Mouse (Mus musculus) activated CD4-positive, CD25-positive, alpha-beta regulatory T cell, adult 4 months (primary cell): ENCODE measurements around the gene Wdr31. TPM values are rescaled to one million over a fixed set of nuclear protein-coding genes. Genes with fewer than 3 reads are reported as not detected.
"Not testable (repeated sequence)": the region's sequence is repeated elsewhere in the genome, so short reads cannot be mapped to it uniquely, and the experiment has no call there.

Experiments
- ATAC-seq: one replicate; pipeline ENCODE4 v1.8.0; 2017
- polyA plus RNA-seq, 2 experiments: library from polyadenylated mRNA; unstranded; fragments of 100-300 nt; shearing (Covaris generic); gene quantifications; one replicate each; pipeline ENCODE4 v1.2.1; 2017

The Wdr31 gene
- polyA plus RNA-seq, 2 experiments from 2014 or later: 0.33 TPM; not detected in 1

DNA sequence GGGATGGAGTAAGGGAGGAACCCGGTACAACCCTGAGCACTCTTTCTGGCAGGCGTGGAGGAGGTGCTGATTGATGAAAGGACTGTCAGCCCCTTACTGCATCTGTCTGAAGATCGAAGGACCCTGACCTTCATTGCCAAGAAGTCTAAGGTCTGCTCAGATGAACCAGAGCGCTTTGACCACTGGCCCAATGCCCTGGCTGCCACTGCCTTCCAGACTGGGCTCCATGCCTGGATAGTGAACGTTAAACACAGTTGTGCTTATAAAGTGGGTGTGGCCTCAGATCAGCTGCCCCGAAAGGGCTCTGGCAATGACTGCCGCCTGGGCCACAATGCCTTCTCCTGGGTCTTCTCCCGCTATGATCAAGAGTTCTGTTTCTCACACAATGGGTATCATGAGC lies 25.2 kb upstream of the Wdr31 start:
- no peak for ATAC-seq

DNA sequence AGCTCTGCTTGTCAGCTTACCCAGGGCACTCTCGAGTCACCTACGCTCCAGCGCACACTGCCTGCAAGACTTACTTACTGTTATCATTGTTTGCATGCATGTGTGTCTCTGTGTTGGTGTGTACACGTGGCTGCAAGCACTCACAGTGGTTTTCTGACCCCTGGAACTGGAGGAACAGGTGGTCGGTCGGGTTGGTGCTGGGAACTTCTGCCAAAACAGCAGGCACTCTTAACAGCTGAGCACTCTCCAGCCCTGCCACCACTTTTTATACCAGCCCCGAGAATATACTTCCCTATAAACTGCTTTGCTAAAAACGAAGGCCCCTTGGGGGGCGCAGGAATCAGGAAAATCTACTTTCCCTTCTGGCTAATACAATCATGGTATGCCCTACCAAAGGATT lies 23.5 kb upstream of the Wdr31 start:
- no peak for ATAC-seq

DNA sequence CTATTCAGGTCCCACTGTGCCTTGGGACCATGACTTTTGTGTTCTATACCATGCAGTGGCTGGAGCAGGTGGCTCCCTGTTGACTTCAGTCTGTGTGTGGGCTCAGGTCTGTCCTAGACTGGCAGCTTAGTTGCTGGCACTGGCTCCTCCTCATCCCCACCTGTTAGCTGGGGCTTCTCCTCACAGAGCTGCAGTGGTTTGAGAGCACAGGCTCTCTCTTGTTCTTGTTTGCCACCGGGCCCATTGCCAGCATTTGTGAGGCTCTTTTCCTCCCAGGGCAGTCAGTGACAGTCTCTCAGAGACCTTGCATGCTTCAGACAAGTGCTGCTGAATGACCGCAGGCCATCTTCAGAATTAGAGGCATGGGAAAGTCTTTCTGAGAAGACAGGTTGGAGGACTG lies 22.0 kb upstream of the Wdr31 start:
- ATAC-seq: no peak

DNA sequence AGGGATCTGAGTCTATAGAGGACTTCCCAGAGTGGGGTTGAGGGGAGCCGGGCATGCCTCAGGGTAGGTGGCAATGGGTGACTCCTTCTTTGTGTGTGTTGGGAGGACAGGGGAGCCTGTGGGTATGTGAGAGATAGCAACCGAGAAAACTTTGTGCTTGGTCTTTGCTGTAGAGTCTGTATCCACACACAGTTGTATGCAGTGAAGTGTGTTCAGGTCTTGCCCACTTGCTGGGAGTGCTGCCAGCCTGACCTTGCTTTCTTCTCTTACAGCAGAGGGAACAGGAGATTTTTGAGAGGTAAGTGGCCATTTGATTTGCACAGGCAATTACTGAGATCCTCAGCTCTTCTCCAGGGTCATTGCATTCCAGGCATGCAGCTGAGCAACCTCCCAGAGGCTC lies 17.2 kb upstream of the Wdr31 start:
- no peak for ATAC-seq

DNA sequence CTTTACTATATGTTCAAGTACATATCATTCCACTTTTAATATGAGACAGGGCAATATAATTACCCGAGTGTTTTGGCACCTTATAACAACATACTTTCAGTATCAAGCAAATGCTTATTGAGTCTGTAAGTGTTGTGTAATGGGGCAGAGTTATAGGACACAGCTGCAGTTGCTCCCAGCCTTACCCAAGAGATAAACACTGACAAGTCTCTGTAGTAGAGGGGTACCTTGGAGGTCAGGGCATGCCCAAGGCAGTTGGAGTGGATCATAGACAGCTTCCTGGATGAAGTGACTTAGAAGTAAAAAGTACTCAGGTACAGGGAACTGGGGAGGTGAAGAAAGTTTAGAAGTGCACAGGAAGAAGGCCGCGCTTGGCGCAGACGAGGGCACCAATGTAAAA lies 16.5 kb upstream of the Wdr31 start:
- ATAC-seq: no peak

DNA sequence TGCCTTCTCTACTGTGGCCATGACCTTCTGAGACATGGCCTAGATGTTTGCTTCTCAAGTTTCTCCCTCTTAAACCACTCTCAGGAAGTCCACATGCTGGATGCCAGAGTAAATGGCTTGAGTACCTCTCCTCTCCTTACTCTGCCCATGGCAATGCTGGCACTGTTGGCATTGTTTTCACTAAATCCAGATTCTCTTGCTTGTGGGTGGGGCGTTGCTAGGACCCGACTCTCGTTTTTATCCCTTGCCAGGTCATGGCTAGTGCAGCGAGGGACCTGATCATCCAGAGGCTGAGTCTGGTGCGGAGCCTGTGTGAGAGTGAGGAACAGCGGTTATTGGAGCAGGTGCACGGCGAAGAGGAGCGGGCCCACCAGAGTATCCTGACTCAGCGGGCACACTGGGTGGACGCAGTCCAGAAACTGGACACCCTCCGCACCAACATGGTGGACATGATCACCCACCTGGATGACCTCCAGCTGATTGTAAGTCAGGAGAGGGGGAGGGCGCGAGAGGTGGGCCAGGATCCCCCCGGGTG lies 15.5 kb upstream of the Wdr31 start:
- no peak for ATAC-seq

DNA sequence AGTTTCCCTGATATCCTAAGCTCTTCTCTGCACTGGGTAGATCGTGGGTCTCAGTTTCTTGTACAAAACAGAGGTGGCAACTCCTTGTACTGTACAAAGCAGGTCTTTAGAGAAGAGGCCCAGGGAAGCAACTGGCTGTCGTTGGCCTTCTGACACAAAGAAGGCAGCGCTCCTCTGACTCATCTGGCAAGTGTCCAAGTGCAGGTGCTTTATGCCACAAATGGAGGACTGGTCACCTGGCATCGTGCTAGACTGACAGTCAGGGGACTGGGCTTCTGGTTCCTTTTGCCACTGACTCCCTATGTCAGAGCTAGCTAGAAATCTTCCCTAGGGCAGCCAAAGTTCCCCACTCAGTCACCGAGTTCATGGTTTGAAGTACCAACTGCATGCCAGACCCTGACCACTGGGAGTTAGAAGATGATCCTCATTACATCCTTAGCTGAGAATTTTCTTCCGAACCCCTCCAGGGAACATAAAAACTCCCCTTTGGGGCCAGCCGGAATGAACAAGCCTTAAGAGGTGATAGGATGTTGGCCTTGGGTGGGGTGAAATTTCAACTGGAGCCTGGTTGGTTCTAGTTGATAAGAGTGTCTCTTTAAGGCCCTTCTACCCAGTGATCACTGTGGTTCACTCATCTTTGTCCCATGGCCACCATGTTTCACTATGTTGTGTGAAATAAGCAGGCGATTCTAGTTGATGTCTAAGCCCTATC lies 14.9 kb upstream of the Wdr31 start:
- ATAC-seq: no peak

DNA sequence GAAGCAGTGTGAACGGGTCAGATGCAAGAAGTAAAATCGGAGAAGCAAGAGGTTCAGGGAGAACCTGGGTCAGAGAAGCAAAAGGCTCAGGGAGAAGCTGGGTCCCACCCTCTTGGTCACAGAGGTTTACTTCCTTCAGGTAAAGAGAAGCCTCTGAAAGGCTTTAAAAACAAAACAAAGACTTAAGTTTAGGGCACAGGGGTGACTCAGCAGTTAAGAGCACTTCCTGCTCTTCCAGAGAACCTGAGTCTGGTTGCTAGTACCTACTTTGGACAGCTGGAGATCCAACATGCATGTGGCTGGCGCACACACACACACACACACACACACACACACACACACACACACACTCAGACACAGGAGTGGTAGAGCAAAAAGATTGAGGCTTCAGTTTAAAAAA lies 14.2 kb upstream of the Wdr31 start:
- ATAC-seq: no peak

DNA sequence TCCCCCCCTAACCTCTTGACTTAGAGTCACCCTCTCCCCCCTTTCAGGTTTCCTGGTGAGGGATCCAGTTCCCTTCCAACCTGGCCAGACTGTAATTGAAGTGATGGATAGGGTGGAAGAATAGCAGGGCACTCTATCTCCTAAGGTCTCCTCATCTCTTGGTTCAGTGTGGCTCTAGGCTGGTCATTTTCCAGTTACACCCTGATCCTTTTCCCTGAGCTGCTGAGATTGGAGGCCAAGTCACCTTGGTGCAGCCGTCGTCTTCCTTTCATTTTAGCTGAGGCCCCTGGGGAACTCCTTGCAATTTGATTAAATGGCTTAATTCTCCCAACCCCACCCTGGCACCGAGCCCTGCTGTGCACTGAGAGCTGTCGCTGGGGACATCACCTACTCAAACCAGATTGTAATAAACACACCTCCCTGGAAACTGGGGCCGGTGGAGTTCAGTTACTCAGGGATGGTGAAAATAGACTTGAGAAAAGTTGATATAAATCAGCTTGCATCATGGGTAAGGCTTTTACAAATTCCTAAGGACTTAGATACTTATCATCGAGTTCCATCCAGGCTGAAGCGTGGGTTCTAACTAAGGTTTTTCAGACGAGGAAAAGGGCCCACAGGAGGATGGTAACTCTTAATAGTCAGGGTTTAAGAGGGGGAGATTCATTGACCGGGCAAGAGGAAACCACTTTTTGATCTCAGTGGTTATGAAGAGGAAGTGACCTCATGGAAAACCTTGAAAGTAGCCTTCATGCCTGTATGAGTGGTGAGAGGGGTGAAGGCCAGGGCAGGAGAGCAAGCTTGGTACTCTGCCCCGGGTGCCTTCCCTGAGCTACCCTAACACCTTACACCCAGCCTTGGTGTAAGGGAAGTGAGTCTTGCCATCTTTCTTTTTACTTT lies 10.3 kb upstream of the Wdr31 start:
- peak; percentile 67 for ATAC-seq

DNA sequence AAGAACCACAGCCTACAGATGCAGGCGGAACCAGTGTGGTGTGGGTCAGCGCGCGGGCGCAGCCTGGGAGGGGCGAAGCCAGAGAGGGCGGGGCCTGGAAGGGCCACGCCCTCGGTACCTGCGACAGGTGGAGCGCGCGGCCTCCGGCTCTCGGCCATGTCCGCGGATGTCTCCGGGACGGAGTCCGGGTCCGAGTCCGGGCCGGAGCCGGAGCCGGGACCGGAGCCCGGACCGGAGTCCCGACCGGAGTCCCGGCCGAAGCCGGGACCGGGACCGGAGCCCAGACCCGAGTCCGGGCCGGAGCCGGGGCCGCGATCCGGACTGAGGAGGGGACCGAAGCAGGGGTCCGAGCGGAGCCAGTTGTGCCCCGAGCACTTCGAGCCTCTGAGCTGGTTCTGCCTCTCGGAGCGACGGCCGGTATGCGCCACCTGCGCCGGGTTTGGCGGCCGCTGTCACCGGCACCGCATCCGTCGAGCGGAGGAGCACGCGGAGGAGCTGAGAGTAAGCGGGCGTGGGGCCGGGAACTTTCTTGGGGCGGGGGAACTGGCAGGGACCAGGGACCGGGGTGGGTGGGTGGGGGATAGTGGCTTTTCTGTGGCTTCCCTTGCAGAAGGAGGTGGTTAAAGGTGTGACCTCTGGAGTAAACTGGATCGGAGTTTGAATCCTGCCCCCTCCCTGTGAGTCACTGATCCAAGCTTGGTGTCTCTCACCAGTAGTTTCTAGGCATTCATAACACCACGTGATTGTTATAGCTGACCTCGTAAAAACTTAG lies 9.4 kb upstream of the Wdr31 start, which contains the start of gene Bspry:
Bspry (plus strand) TSS at position 117 of the 772 bp plus-strand sequence.
- peak; percentile 58 for ATAC-seq

DNA sequence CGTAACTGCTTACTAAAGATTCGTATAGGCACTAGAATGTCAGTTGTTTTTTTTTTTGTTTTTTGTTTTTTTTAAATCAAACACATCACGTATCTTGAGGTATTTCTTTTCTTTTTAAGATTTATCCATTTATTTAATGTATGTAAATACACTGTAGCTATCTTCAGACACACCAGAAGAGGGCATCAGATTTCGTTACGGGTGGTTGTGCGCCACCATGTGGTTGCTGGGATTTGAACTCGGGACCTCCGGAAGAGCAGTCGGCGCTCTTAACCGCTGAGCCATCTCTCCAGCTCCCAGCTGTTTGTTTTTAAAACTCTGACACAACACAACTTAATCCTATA lies 8.9 kb upstream of the Wdr31 start:
- ATAC-seq: not testable (repeated sequence)

DNA sequence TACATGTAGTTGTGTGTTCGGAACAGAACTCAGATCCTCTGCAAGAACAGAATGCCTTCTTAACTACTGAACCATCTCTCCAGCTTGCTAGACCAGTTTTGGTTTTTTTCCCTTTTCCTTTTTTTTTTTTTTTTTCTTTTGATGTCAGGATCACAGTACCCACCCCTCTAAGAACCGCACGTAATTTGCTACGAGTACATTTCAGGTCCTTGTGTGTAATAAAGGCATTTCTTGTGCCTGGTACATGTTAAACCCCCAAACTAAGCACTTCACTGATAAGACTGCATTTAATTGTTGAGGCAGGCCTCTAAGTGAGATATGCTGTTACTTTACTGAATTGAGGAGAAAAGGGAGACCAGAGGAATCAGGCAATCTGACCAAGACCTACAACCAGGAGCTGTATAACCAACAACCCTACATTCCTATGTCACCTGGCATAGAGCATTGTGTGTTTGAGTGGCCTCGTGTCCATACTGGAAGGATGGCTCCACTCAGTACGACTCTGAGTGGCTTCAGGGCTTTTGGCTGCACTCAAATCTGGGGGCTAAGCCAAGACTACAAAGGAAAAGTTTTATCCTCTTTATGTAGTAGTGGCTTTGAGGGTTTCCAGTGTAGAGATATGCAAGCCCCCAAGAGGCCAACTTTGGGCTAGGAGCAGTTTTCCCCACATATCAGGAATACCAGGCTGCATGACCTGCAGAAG lies 7.0 kb upstream of the Wdr31 start:
- no peak for ATAC-seq

DNA sequence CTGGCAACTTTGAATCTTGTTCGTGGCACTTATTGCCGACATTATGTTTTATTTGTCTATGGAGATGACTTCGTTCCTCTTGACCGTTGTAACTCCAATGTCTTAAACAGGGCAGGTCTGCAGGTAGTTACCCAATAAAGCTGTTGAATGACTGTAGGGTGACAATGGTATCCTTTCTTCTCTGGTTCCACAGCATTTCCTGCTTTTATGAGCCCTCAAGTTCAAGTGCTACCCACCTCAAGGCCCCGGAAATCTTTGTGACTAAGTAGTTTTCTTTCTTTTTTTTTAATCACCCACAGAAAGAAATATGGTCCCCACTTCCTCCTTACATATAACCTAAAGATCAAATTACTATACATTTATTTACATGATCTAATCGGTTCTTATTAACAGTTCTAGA lies 5.1 kb upstream of the Wdr31 start:
- peak; percentile 76 for ATAC-seq

DNA sequence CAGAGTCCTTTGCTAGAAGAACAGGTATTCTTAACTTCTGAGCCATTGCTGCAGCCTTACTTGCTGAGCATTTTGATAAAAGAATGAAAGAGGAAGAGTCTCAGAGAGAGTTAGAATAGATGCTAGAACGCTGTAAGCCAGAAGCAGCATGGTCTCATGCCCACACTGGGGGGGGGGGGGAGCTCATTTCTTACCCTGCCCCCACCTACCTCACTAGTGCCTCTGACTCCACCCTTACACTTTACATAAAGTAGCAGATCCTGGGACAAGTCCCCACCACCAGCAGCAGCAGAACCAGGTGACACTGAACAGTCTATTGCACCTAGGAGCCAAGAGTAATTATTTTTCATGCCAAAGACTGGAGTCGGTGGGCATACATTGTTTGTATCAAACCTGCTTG lies 4.4 kb upstream of the Wdr31 start:
- no peak for ATAC-seq

DNA sequence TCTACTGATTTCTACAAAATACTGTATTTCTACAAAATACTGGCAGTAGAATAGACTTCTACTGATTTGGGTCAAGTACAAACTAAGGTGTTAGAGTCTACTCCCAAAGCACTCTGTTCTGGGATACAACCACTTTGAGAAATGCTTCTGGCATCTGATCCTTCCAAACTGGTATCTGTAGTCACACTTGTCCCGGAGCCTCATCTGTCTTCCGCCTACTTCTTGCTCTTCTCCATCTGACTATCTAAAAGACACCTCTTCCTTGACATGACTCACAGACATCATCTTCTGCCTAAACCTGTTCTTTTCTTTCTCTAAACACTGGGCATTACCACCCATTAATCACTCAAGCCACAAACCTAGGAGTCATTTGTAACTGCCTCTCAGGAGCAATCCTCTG lies 1.4 kb upstream of the Wdr31 start:
- ATAC-seq: no peak

DNA sequence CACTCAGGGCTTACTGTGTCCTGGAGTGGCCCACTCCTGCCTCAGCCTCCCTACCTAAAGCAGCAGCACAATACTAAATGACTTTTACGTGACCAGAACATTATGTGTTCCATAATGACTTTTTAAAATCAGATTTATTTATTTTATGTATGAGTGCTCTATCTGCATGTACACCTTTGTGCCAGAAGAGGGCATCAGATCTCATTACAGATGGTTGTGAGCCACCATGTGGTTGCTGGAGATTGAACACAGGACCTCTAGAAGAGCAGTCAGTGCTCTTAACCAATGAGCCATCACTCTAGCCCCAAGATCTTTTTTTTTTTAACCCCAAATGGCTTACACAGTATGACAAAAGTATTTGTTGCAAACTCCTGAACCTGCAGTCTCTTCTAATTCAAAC lies 2.5 kb downstream of the Wdr31 start:
- no peak for ATAC-seq

DNA sequence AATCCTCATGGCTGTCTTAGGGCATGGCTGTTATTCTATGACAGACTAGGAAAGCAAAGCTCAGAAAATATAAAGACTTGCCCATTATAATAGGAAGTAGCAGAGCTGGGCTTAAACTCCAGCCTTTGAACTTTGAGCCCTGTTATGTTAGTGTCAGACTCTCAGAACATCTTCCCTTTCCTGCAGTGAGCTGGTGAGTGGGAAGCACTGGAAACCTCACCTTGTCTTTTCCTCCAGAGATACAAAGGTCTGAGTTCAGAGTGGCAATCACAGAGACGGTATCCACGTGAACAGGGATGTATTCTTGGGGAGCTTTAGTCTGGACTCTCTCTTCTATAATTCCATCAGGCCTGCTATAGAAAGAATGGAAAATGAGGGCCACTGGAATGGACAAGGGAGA lies 7.6 kb downstream of the Wdr31 start:
- no peak for ATAC-seq

DNA sequence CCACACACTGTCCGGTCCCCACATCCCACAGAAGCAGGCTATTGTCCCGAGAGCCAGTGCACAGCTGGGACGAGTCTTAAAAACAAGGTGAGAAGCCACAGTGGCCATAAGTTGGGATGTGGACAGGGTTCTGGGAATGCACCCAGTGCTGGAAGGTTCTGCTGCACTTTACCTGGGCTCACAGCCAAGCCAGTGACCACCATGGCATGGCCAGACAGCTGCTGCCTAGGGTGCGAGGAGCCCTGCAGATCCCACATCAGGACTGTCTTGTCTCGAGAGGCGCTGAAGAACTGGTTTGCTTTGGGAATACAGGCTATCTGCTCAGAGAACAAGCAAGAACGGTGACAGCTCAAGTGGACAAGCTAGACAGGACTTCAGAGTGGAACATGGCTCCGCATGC lies 10.3 kb downstream of the Wdr31 start:
- no peak for ATAC-seq

DNA sequence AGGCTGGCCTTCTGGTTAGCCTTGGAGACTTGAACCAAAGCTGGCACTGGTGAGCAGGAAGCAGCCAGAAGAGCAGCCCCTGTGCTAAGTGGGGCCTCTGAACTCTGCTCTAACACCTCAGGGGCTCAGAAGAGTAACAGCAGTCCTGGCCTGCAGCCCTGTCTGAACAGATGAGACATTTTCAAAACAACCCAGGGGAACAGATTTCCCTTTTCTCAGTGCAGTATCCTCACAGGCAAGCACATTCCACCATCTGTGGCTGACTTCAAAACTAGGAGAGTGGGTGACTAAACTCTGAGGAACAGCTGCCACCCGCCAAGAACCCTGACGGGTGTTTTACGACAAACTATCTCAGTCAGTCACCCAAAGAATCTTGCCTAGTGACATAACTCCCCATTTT lies 11.6 kb downstream of the Wdr31 start:
- no peak for ATAC-seq

DNA sequence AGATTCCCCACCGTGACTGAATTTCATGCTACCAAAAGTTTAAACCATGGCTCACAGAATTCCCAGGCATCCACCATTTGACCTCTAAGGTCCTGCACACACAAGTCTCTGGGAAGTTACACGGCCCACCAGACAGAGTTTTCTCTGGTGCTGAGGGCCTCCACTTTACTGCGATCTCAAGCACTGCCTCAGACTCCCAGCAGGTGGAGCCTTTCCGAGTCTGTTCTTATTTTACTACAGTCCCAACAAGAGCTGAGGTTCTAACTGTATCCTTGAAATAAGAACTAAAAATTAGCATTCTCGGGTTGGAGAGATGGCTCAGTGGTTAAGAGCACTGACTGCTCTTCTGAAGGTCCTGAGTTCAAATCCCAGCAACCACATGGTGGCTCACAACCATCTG lies 15.7 kb downstream of the Wdr31 start:
- ATAC-seq: peak; percentile 46

DNA sequence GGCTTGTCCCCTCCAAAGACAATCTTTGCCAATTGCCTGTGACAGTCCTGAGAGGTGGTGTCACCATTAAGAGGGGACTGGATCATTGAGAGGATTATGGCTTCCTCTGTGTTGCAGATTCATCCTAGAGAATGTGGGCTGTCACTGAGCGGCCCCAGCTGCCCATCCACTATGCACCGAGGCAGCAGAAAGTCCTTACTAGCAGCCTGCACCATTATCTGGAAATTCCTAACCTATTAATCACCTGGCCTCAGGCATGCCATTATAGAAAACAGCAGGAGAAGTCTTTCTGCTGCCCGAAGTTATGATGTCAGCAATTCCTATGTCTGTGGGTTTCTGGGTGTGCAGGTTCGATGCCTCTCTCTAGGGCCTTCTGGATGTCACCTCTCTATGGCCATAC lies 29.7 kb downstream of the Wdr31 start:
- ATAC-seq: no peak

DNA sequence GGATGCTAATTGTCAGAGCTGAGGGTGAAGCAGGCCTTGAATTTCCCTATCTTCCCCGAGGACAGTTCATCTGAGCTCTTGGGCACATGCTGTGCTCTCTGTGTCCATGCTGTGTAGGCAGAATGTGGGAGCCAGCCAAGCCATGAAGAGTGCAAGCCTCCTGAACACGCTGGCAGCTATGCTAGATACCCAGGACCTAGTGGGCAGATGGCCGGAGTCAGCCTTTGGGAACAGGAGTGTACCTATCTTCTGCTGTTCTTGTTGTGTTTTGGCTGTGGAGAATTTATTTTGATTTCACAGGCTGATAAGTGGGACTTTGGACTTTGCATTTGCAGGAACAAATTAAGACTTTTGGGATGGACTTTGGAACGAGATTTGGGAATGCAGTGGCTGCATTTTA lies 30.2 kb downstream of the Wdr31 start:
- no peak for ATAC-seq

DNA sequence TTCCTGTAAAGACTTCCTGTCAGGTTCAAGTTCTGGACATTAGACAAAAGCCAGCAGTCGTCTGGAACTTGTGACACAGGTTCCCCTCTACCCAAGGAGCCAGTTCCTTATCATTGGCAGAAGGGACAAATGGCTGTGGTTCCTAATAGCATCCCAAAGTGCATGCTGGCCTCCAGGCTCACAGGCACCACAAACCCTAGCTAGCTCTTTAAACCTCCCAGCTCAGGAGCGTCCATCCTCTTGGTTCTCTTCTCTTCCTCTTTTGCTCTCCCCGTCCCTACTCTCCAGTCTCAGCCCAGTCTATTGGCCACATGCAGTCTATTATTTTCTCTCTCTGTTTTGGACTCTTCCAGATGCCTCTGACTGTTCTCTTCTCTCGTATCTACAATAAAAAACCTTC lies 30.9 kb downstream of the Wdr31 start:
- no peak for ATAC-seq
